Mouse (Mus musculus): ENCODE data around the gene Wdr18. TPM values are rescaled to one million over a fixed set of nuclear protein-coding genes. Genes with fewer than 3 reads are reported as not detected.

Wdr18 gene
- polyA plus RNA-seq, 1 experiment from 2014 or later, result 118 TPM

- peak overlapping the region; percentile 87 for H3K4me2 ChIP-seq (replicated peaks)
- H3K27ac ChIP-seq, result peak overlapping the region; percentile 41; the same call in 1 of the 2 replicates
- no peaks in the 10 kb centered on the region for H3K9me3 ChIP-seq
- H3K4me1 ChIP-seq, result peaks cover 7% of the 10 kb centered on the region; the same call in 1 of the 2 replicates
- H3K4me3 ChIP-seq, result peak overlapping the region; percentile 54
- H3K36me3 ChIP-seq, result peaks cover 46% of the 10 kb centered on the region
- H3K9ac ChIP-seq, result peak overlapping the region; percentile 69
- H3K27me3 ChIP-seq, result peaks cover 19% of the 10 kb centered on the region; the same call in 1 of the 2 replicates
- 3% methylated on average over 21 of the region's 21 CpGs for WGBS
- no peak for ATAC-seq (ENCODE audit: insufficient number of reproducible peaks, insufficient read depth, low FRiP score, low TSS enrichment)
Measured at GRCm38 (mm10) chr10:79971183-79971497, 11.2 kb downstream of the Wdr18 start.

DNA sequence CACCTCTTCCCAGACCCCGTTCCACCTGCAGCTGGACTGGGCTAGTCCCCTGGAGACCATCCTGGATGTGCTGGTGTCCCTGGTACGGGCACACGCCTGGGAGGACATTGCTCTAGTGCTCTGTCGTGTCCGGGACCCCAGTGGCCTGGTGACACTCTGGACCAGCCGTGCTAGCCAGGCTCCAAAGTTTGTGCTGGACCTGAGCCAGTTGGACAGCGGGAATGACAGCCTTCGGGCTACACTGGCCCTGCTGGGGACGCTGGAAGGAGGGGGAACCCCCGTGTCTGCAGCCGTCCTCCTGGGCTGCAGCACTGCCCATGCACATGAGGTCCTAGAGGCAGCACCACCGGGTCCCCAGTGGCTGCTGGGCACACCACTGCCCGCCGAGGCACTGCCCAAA is 12.9 kb downstream of the Wdr18 start:
- H3K27ac ChIP-seq, result no peak overlapping the region
- peaks cover 46% of the 10 kb centered on the region for H3K36me3 ChIP-seq
- 64% methylated on average over 14 of the region's 14 CpGs for WGBS
- 0 out of 2 replicates have a peak overlapping the region, but pooled peaks have one; percentile 5 for H3K4me3 ChIP-seq
- no peaks in the 10 kb centered on the region for H3K9me3 ChIP-seq
- peaks cover 7% of the 10 kb centered on the region; the same call in 1 of the 2 replicates for H3K4me1 ChIP-seq
- H3K9ac ChIP-seq, result no peak overlapping the region
- H3K27me3 ChIP-seq, result peaks cover 16% of the 10 kb centered on the region; the same call in 1 of the 2 replicates
- ATAC-seq (ENCODE audit: insufficient number of reproducible peaks, insufficient read depth, low FRiP score, low TSS enrichment), result no peak
- no peak overlapping the region for H3K4me2 ChIP-seq (replicated peaks)

DNA sequence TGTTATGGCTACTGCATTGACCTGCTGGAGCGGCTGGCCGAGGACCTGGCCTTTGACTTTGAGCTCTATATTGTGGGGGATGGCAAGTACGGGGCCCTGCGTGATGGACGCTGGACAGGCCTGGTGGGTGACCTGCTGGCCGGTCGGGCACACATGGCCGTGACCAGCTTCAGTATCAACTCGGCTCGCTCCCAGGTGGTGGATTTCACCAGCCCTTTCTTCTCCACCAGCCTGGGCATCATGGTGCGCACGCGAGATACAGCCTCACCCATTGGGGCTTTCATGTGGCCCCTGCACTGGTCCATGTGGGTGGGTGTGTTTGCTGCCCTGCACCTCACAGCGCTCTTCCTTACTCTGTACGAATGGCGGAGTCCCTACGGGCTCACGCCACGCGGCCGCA is 14.1 kb downstream of the Wdr18 start:
- Histone ChIP-seq H3K9ac (no peak overlapping the region), H3K36me3 (peaks cover 51% of the 10 kb centered on the region), H3K4me2 (replicated peaks) (no peak overlapping the region), H3K4me3 (no peak overlapping the region), H3K4me1 (peaks cover 7% of the 10 kb centered on the region; the same call in 1 of the 2 replicates), H3K9me3 (no peaks in the 10 kb centered on the region), H3K27ac (no peak overlapping the region), H3K27me3 (peaks cover 16% of the 10 kb centered on the region; the same call in 1 of the 2 replicates)
- 91% methylated on average over 21 of the region's 21 CpGs for WGBS
- no peak for ATAC-seq (ENCODE audit: insufficient number of reproducible peaks, insufficient read depth, low FRiP score, low TSS enrichment)

DNA sequence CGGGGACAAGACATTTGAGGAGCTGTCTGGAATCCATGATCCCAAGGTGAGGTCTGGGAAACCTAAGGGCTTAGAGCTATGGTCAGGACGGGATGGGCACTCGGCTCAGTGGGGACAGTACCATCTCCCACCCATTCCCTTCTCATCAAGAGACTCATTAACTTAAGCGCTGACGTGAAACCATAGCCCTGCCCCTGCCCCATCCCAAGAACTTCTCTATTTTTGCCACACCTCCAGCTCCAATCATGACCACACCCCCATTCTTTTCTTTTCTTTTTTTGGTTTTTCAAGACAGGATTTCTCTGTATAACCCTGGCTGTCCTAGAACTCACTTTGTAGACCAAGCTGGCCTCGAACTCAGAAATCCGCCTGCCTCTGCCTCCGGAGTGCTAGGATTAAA is 14.7 kb downstream of the Wdr18 start:
- no peaks in the 10 kb centered on the region for H3K9me3 ChIP-seq
- no peak overlapping the region for H3K4me3 ChIP-seq
- H3K27me3 ChIP-seq, result peaks cover 16% of the 10 kb centered on the region; the same call in 1 of the 2 replicates
- peaks cover 7% of the 10 kb centered on the region; the same call in 1 of the 2 replicates for H3K4me1 ChIP-seq
- no peak overlapping the region for H3K4me2 ChIP-seq (replicated peaks)
- WGBS, result 84% methylated on average over 8 of the region's 8 CpGs
- H3K36me3 ChIP-seq, result peaks cover 56% of the 10 kb centered on the region
- no peak overlapping the region for H3K27ac ChIP-seq
- no peak for ATAC-seq (ENCODE audit: insufficient number of reproducible peaks, insufficient read depth, low FRiP score, low TSS enrichment)
- no peak overlapping the region for H3K9ac ChIP-seq

DNA sequence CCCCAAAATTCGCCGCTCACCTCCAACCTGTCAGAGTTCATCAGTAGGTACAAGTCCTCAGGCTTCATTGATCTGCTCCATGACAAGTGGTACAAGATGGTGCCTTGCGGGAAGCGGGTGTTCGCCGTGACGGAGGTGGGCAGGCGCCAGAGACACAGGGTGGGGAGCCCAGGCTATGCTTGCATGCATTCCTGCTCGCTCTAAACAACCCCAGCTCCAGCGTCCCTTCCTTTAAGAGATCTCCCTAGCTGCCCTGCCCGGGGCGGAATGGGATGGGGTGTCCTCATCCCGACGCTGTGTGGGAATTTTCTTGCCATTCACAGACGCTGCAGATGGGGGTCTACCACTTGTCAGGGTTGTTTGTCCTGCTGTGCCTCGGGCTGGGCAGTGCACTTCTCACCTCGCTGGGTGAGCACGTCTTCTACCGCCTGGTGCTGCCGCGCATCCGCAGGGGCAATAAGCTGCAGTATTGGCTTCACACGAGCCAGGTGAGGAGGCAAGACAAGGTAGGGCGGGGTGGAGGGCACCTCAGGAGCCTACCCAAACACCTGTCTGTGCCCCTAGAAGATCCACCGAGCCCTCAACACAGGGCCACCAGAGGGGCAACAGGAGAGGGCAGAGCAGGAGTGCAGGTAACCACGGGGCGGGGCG is 16.2 kb downstream of the Wdr18 start:
- peaks cover 63% of the 10 kb centered on the region for H3K36me3 ChIP-seq
- WGBS, result 90% methylated on average over 28 of the region's 28 CpGs
- H3K4me3 ChIP-seq, result no peak overlapping the region

DNA sequence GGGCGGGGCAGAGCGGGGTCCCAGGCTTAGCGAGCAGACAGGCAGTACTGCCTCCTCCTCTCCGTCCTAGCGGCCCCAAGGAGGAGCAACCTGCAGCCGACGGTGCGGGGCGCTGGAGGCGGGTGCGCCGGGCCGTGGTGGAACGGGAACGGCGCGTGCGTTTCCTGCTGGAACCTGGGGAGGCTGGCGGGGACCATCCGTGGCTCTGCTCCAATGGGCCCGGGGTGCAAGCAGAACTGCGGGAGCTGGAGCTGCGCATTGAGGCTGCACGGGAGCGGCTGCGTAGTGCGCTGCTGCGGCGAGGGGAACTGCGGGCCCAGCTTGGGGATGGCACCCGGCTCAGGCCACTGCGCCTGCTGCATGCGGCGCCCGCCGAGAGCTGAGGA is 16.8 kb downstream of the Wdr18 start:
- Histone ChIP-seq H3K36me3 (peaks cover 67% of the 10 kb centered on the region), H3K9ac (no peak overlapping the region), H3K4me3 (no peak overlapping the region), H3K27me3 (peaks cover under 1% of the 10 kb centered on the region; the same call in 1 of the 2 replicates), H3K27ac (no peak overlapping the region), H3K4me1 (no peaks in the 10 kb centered on the region), H3K4me2 (replicated peaks) (no peak overlapping the region), H3K9me3 (no peaks in the 10 kb centered on the region)
- 78% methylated on average over 31 of the region's 36 CpGs for WGBS
- no peak for ATAC-seq (ENCODE audit: insufficient number of reproducible peaks, insufficient read depth, low FRiP score, low TSS enrichment)

More for the DNA sequence above, 16.2 kb downstream of the Wdr18 start:
- Histone ChIP-seq H3K9ac (no peak overlapping the region), H3K27ac (no peak overlapping the region), H3K4me2 (replicated peaks) (no peak overlapping the region), H3K27me3 (peaks cover 6% of the 10 kb centered on the region; the same call in 1 of the 2 replicates), H3K4me1 (peaks cover 2% of the 10 kb centered on the region; the same call in 1 of the 2 replicates), H3K9me3 (no peaks in the 10 kb centered on the region)
- no peak for ATAC-seq (ENCODE audit: insufficient number of reproducible peaks, insufficient read depth, low FRiP score, low TSS enrichment)

GRCm38 (mm10) chr10:79977324-79977723 is 17.4 kb downstream of the Wdr18 start:
- peaks cover 1% of the 10 kb centered on the region for H3K4me1 ChIP-seq
- H3K9ac ChIP-seq, result no peak overlapping the region
- H3K36me3 ChIP-seq, result peaks cover 67% of the 10 kb centered on the region
- H3K27me3 ChIP-seq, result no peaks in the 10 kb centered on the region
- 84% methylated on average over 28 of the region's 28 CpGs for WGBS
- H3K27ac ChIP-seq, result no peak overlapping the region
- H3K4me2 ChIP-seq (replicated peaks), result no peak overlapping the region
- H3K9me3 ChIP-seq, result no peaks in the 10 kb centered on the region
- ATAC-seq (ENCODE audit: insufficient number of reproducible peaks, insufficient read depth, low FRiP score, low TSS enrichment), result no peak
- H3K4me3 ChIP-seq, result no peak overlapping the region

DNA sequence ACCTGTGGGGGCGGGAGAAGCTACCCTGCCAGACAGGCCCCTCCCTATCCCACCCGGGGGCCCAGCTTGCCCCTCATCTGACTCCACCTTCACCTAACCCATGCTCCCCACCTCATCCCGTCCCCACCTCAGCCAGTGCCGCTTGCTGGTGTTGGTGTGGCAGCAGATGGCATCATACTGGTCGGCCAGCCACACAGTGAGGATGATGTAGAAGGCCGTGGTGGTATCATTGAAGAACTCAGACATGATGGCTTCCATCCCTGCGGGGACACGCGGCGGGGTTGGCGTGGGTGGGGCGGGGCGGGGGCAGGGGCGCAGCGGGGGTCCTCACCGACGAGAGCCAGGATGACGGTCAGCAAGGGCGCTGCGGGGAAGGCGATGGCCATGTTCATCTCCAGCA is 18.1 kb downstream of the Wdr18 start:
- no peaks in the 10 kb centered on the region for H3K9me3 ChIP-seq
- no peak overlapping the region for H3K9ac ChIP-seq
- H3K36me3 ChIP-seq, result peaks cover 67% of the 10 kb centered on the region
- H3K27me3 ChIP-seq, result no peaks in the 10 kb centered on the region
- no peak overlapping the region for H3K27ac ChIP-seq
- 95% methylated on average over 20 of the region's 21 CpGs for WGBS
- no peak overlapping the region for H3K4me3 ChIP-seq
- H3K4me1 ChIP-seq, result peaks cover 8% of the 10 kb centered on the region
- H3K4me2 ChIP-seq (replicated peaks), result no peak overlapping the region
- no peak for ATAC-seq (ENCODE audit: insufficient number of reproducible peaks, insufficient read depth, low FRiP score, low TSS enrichment)

- H3K9ac ChIP-seq, result 0 out of 2 replicates have a peak overlapping the region, but pooled peaks have one; percentile 12
- 91% methylated on average over 22 of the region's 22 CpGs for WGBS
- H3K9me3 ChIP-seq, result no peaks in the 10 kb centered on the region
- no peak overlapping the region for H3K27ac ChIP-seq
- H3K4me3 ChIP-seq, result no peak overlapping the region
- H3K27me3 ChIP-seq, result no peaks in the 10 kb centered on the region
- no peak overlapping the region for H3K4me2 ChIP-seq (replicated peaks)
- ATAC-seq (ENCODE audit: insufficient number of reproducible peaks, insufficient read depth, low FRiP score, low TSS enrichment), result no peak
- H3K4me1 ChIP-seq, result peaks cover 14% of the 10 kb centered on the region
- peaks cover 61% of the 10 kb centered on the region for H3K36me3 ChIP-seq
Measured at GRCm38 (mm10) chr10:79979401-79980155, 19.6 kb downstream of the Wdr18 start.

- peaks cover 25% of the 10 kb centered on the region for H3K36me3 ChIP-seq
- peak overlapping the region; percentile 93; the same call in 1 of the 2 replicates for H3K27ac ChIP-seq
- H3K4me1 ChIP-seq, result peaks cover 39% of the 10 kb centered on the region
- H3K27me3 ChIP-seq, result no peaks in the 10 kb centered on the region
- peak overlapping the region; percentile 90 for H3K4me2 ChIP-seq (replicated peaks)
- peak overlapping the region; percentile 76 for H3K4me3 ChIP-seq
- peak overlapping the region; percentile 87 for H3K9ac ChIP-seq
- WGBS, result 74% methylated on average over 5 of the region's 5 CpGs
- no peak for ATAC-seq (ENCODE audit: insufficient number of reproducible peaks, insufficient read depth, low FRiP score, low TSS enrichment)
- H3K9me3 ChIP-seq, result no peaks in the 10 kb centered on the region
Measured at GRCm38 (mm10) chr10:79983205-79983604, 23.3 kb downstream of the Wdr18 start.

DNA sequence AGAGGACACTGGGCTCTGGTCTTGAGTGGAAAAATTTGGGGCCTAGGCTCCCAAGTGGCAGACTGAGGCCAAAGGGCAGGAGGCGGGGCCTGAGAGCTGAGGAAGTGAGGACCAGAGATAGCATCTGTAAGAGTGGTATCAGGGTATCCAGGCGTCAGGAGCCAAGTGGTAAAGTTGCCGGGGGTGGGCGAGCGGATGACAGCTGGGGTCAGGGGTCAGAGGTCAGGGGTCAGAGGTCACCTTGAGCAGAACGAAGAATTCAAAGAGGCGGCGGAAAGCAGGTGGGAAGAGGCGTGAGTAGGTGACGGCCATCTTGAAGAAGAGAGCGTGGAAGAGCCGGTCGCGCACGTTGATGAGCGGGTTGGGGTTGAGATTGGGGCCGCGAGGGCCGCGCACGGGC is 23.7 kb downstream of the Wdr18 start:
- H3K9ac ChIP-seq, result peak overlapping the region; percentile 87
- no peaks in the 10 kb centered on the region for H3K27me3 ChIP-seq
- peak overlapping the region; percentile 76 for H3K4me3 ChIP-seq
- H3K4me2 ChIP-seq (replicated peaks), result peak overlapping the region; percentile 90
- ATAC-seq (ENCODE audit: insufficient number of reproducible peaks, insufficient read depth, low FRiP score, low TSS enrichment), result no peak
- peaks cover 20% of the 10 kb centered on the region for H3K36me3 ChIP-seq
- WGBS, result under 1% methylated on average over 16 of the region's 21 CpGs
- peaks cover 39% of the 10 kb centered on the region for H3K4me1 ChIP-seq
- no peaks in the 10 kb centered on the region for H3K9me3 ChIP-seq
- peak overlapping the region; percentile 93 for H3K27ac ChIP-seq
